Mouse (Mus musculus): Measurements from ENCODE around the gene Alg14. TPM values are rescaled to one million over a fixed set of nuclear protein-coding genes. Genes with fewer than 3 reads are reported as not detected.

Gene Alg14
- polyA plus RNA-seq, 1 experiment = 50.0 TPM

DNA sequence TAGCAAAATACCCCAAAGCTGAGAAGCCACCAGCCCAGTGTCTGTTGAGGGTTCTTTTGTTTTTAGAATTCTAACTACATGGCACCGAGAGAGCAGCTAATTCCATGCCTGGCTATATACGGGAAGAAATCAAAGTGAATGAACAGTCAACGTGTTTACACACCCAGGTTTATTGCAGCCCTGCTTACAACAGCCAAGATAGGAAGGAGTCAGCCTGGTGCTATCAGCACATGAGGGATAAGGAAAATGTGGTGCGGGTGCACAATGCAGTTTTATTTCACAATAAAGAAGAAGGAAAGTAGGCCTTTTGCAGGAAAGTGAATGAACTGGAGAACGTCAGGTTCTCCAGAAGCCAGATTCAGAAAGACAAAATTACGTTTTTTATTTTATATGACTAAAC lies 119.9 kb downstream of the Alg14 start:
- Histone ChIP-seq H3K4me3 (ENCODE audit: insufficient read depth, low read depth, low read length) (no peak overlapping the region), H3K4me1 (ENCODE audit: control insufficient read depth, insufficient read depth, insufficient read length, low read length) (no peaks in the 10 kb centered on the region), H3K27ac (replicated peaks; ENCODE audit: low read depth, low read length) (no peak overlapping the region)

Other genes with a start within 250 kb of the Alg14 start
- gene Rwdd3, start 120.1 kb upstream of the Alg14 start, polyA plus RNA-seq (2012; ENCODE audit: insufficient read depth, insufficient read length, missing spikeins) = 10.9 and 11.9 TPM in 2 replicates
- 2.8 and 8.4 TPM in 2 replicates for gene Tmem56, start 8.7 kb upstream of the Alg14 start, polyA plus RNA-seq (2012; ENCODE audit: insufficient read depth, insufficient read length, missing spikeins)
- gene Cnn3, start 134.7 kb downstream of the Alg14 start, polyA plus RNA-seq (2012; ENCODE audit: insufficient read depth, insufficient read length, missing spikeins) = 28.7 and 35.4 TPM in 2 replicates
- gene Slc44a3, start 240.6 kb downstream of the Alg14 start, polyA plus RNA-seq (2012; ENCODE audit: insufficient read depth, insufficient read length, missing spikeins) = 23.0 and 28.5 TPM in 2 replicates